Mouse (Mus musculus) CH12.LX (cell line): ENCODE data around the gene Exoc6b. TPM values are rescaled to one million over a fixed set of nuclear protein-coding genes. Genes with fewer than 3 reads are reported as not detected.

Source experiments
- DNase-seq: peaks from one replicate; pipeline ENCODE4 v3.0.0-alpha.2; 2013; ENCODE audit errors: extremely low read depth
- H3K27ac ChIP-seq: 2 replicates; pipeline ENCODE4 v1.5.1; 2012; ENCODE audit warnings: low read depth, mild to moderate bottlenecking, control low read depth, moderate library complexity; ENCODE audit not compliant: insufficient read depth
- H3K27me3 ChIP-seq: replicated peaks from 2 replicates; pipeline ENCODE3; 2012; ENCODE audit warnings: inconsistent platforms
- H3K36me3 ChIP-seq, 2 experiments: replicated peaks in 1 of 2; 2 replicates each; pipeline versions ENCODE3 to v1.6.1; 2012; ENCODE audit warnings: inconsistent platforms in 1 of 2, low read length in 1 of 2, mild to moderate bottlenecking in 1 of 2, mixed read lengths in 1 of 2, moderate library complexity in 1 of 2; ENCODE audit not compliant: control insufficient read depth in 1 of 2, insufficient read depth in 1 of 2
- H3K4me1 ChIP-seq, 2 experiments: 2 replicates each; pipeline ENCODE4 v1.6.1; 2012; ENCODE audit warnings: inconsistent platforms in 1 of 2, moderate library complexity in 1 of 2; ENCODE audit not compliant: insufficient read depth in 2 of 2, control insufficient read depth in 1 of 2
- H3K4me2 ChIP-seq: 2 replicates; pipeline ENCODE4 v1.6.1; 2012; ENCODE audit warnings: low read depth, mild to moderate bottlenecking, control low read depth; ENCODE audit not compliant: poor library complexity, insufficient read depth, severe bottlenecking
- H3K4me3 ChIP-seq, 3 experiments: fragments of 150-350 bp in 1 of 3; sonication (generic) in 1 of 3; replicated peaks in 1 of 3; 2 replicates each; pipeline versions ENCODE3 to v1.5.1; 2011 to 2012; ENCODE audit warnings: low read depth in 2 of 3, low read length in 2 of 3, mild to moderate bottlenecking in 2 of 3, moderate library complexity in 2 of 3, control low read depth in 1 of 3, improper control_type of control experiment in 1 of 3, inconsistent platforms in 1 of 3, mixed read lengths in 1 of 3; ENCODE audit not compliant: poor library complexity in 1 of 3
- H3K79me2 ChIP-seq: replicated peaks from 2 replicates; pipeline ENCODE4 v1.6.1; 2012; ENCODE audit warnings: mild to moderate bottlenecking, moderate library complexity; ENCODE audit not compliant: control insufficient read depth, poor library complexity, insufficient read depth, severe bottlenecking; ENCODE audit errors: extremely low read depth
- H3K9ac ChIP-seq: 2 replicates; pipeline ENCODE4 v1.6.1; 2012; ENCODE audit warnings: low read depth, mild to moderate bottlenecking, control low read depth, moderate library complexity; ENCODE audit not compliant: insufficient read depth
- H3K9me3 ChIP-seq: replicated peaks from 2 replicates; pipeline ENCODE3; 2012; ENCODE audit warnings: low read length, inconsistent platforms, mixed read lengths
- BHLHE40 ChIP-seq: IDR thresholded peaks from 2 replicates; pipeline ENCODE4 v1.6.1; 2011; ENCODE audit warnings: mild to moderate bottlenecking, low read depth, low read length, improper control_type of control experiment
- CHD1 ChIP-seq: IDR thresholded peaks from 2 replicates; pipeline ENCODE4 v1.6.1; 2012; ENCODE audit warnings: low read depth, low read length, improper control_type of control experiment, inconsistent platforms
- CHD2 ChIP-seq: IDR thresholded peaks from 2 replicates; pipeline ENCODE4 v1.6.1; 2011; ENCODE audit warnings: low read length, improper control_type of control experiment
- ELF1 ChIP-seq: IDR thresholded peaks from 2 replicates; pipeline ENCODE4 v1.6.1; 2014; ENCODE audit warnings: low read depth, mild to moderate bottlenecking, inconsistent platforms, low read length, improper control_type of control experiment
- EP300 ChIP-seq: IDR thresholded peaks from 2 replicates; pipeline ENCODE4 v1.6.1; 2011; ENCODE audit warnings: low read length, improper control_type of control experiment
- ETS1 ChIP-seq: conservative IDR thresholded peaks from 2 replicates; pipeline ENCODE4 v1.6.1; 2012; ENCODE audit warnings: low read depth, mild to moderate bottlenecking, inconsistent platforms, low read length, improper control_type of control experiment, moderate library complexity
- IRF4 ChIP-seq: IDR thresholded peaks from 2 replicates; pipeline ENCODE4 v1.6.1; 2014; ENCODE audit warnings: low read depth, mild to moderate bottlenecking, inconsistent platforms, low read length, improper control_type of control experiment
- JUN ChIP-seq: IDR thresholded peaks from 2 replicates; pipeline ENCODE4 v1.6.1; 2011; ENCODE audit warnings: low read depth, mild to moderate bottlenecking, low read length, improper control_type of control experiment, moderate library complexity; ENCODE audit not compliant: insufficient read depth
- JUND ChIP-seq: conservative IDR thresholded peaks from 2 replicates; pipeline ENCODE4 v1.6.1; 2011; ENCODE audit warnings: low read depth, low read length, improper control_type of control experiment
- KAT2A ChIP-seq: IDR thresholded peaks from 2 replicates; pipeline ENCODE4 v1.6.1; 2012; ENCODE audit warnings: low read length, improper control_type of control experiment, inconsistent platforms; ENCODE audit not compliant: insufficient replicate concordance
- MAFK ChIP-seq: IDR thresholded peaks from 2 replicates; pipeline ENCODE4 v1.6.1; 2011; ENCODE audit warnings: low read length, improper control_type of control experiment; ENCODE audit not compliant: insufficient replicate concordance
- MAZ ChIP-seq: IDR thresholded peaks from 2 replicates; pipeline ENCODE4 v1.6.1; 2012; ENCODE audit warnings: low read depth, mild to moderate bottlenecking, inconsistent platforms, low read length, improper control_type of control experiment, moderate library complexity
- MEF2A ChIP-seq: IDR thresholded peaks from 2 replicates; pipeline ENCODE4 v1.6.1; 2014; ENCODE audit warnings: low read depth, mild to moderate bottlenecking, inconsistent platforms, low read length, improper control_type of control experiment, borderline replicate concordance
- PAX5 ChIP-seq: IDR thresholded peaks from 2 replicates; pipeline ENCODE4 v1.6.1; 2012; ENCODE audit warnings: low read length, inconsistent platforms, mixed read lengths
- POLR2AphosphoS2 ChIP-seq: IDR thresholded peaks from 2 replicates; pipeline ENCODE4 v1.6.1; 2011; ENCODE audit warnings: low read depth, low read length, improper control_type of control experiment
- RAD21 ChIP-seq: IDR thresholded peaks from 2 replicates; pipeline ENCODE4 v1.6.1; 2011; ENCODE audit warnings: low read depth, mild to moderate bottlenecking, low read length, improper control_type of control experiment, moderate library complexity
- SIN3A ChIP-seq: IDR thresholded peaks from 2 replicates; pipeline ENCODE4 v1.6.1; 2012; ENCODE audit warnings: low read length, improper control_type of control experiment, inconsistent platforms
- SMC3 ChIP-seq: IDR thresholded peaks from 2 replicates; pipeline ENCODE4 v1.6.1; 2011; ENCODE audit warnings: low read depth, low read length, improper control_type of control experiment
- TBP ChIP-seq: conservative IDR thresholded peaks from 2 replicates; pipeline ENCODE4 v1.6.1; 2011; ENCODE audit warnings: low read depth, low read length, improper control_type of control experiment
- TCF12 ChIP-seq: IDR thresholded peaks from 2 replicates; pipeline ENCODE4 v1.6.1; 2014; ENCODE audit warnings: low read depth, mild to moderate bottlenecking, inconsistent platforms, low read length, improper control_type of control experiment
- USF1 ChIP-seq: IDR thresholded peaks from 2 replicates; pipeline ENCODE4 v1.6.1; 2014; ENCODE audit warnings: low read depth, mild to moderate bottlenecking, inconsistent platforms, low read length, improper control_type of control experiment
- ZC3H11A ChIP-seq: IDR thresholded peaks from 2 replicates; pipeline ENCODE4 v1.6.1; 2012; ENCODE audit warnings: low read depth, mild to moderate bottlenecking, inconsistent platforms, low read length, improper control_type of control experiment
- dilution Hi-C: fragments of 300-500 bp; cut with MboI; formaldehyde crosslinking; loops from 2 replicates; pipeline ENCODE4 v1.14.3; 2020; ENCODE audit warnings: low sequenced_read_pairs; ENCODE audit not compliant: extremely low pct_unique_long_range_greater_than_20kb, extremely low pct_ligation_motif_present
- in situ Hi-C: fragments of 300-500 bp; cut with MboI; formaldehyde crosslinking; loops from 3 replicates; pipeline ENCODE4 v1.14.3; 2019; ENCODE audit warnings: low sequenced_read_pairs, low pct_ligation_motif_present, low pct_unique_long_range_greater_than_20kb, mixed read lengths
- polyA plus RNA-seq: library from polyadenylated mRNA; unstranded; fragments of >175 nt; gene quantifications from 2 replicates; pipeline ENCODE4 v1.2.1, GENCODE M21; 2012; ENCODE audit warnings: low read depth; ENCODE audit not compliant: insufficient read length
- total RNA-seq, 2 experiments: library from RNA; depleted of rRNA; stranded (reverse); fragments of 300-350 nt in 1 of 2; fragments of >200 nt in 1 of 2; gene quantifications; 2 replicates each; pipeline ENCODE4 v1.2.3; 2012 to 2014

Exoc6b gene
- total and polyA plus RNA-seq, 3 experiments, result 1.7 to 5.2 (median 3.5) TPM

DNA sequence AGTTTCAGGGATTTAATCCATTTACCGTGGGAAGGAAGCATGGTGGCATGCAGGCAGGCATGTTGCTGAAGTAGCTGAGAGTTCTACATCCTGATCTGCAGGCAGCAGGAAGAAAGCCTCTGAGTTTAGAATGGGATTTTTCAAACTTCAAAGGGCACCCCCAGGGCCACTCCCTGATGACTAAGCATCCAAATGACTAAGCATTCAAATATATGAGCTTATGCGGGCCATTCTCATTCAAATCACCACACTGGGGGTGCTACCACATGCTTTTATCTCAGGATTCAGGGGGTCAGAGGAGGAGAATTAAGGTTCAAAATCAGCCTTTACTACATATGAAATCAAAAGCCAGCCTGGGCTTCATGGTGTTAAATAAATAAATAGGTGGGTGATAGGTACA, 5.7 kb upstream of the Exoc6b start:
- in situ Hi-C loops, result no loop called here
- DNase-seq, result peak; percentile 71
- H3K9ac ChIP-seq, result no peak overlapping the region

DNA sequence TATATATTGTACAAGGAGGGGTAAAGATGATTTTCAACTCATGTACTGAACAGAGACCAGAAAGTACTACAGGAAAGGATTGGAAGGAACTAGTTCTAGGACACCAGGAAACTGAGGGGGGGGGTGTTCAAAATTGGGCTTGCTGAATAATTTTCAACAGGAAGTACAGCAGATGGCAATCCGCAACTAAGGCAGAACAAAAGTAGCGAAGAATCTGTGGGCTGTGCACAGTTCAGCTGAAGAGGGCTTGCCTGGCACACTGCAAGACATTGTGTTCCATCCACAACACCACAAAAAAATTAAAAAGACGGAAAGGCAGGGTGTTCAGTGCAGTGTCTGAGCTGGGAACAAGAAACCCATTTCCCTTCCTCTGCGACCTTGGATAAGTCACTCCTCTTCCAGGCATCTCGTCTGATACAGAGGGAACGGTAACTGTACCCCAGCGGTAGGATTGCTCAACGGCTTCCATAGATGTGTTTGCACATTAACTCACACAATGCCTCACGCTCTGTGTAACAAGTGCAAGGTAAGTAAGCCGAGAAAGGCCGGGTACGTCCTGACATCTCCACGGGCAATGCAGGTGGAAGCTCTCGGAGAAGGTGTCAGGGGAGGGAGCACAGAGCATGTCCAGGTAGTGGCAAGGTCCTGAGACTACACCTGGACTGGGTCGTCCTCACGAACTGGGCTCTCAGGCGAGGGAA, 841 bp downstream of the Exoc6b start:
- no peaks in the 10 kb centered on the region for H3K9me3 ChIP-seq
- peak overlapping the region; percentile 64 to 95 (median 92) for H3K4me3 ChIP-seq
- DNase-seq, result no peak
- in situ Hi-C loops, result no loop called here
- TF ChIP-seq JUN (no peak), PAX5 (no peak), CHD1 (no peak), SMC3 (no peak), EP300 (no peak), RAD21 (no peak), SIN3A (no peak), ETS1 (no peak), TBP (no peak), USF1 (no peak)
- H3K4me1 ChIP-seq, result peaks cover 0 to 14% of the 10 kb centered on the region in 2 experiments; a peak in 2 of 4 replicates
- H3K27me3 ChIP-seq, result peaks cover 12% of the 10 kb centered on the region
- H3K27ac ChIP-seq, result no peak overlapping the region
- peak overlapping the region; percentile 54 for H3K9ac ChIP-seq
- H3K4me2 ChIP-seq, result peak overlapping the region; percentile 76
- H3K36me3 ChIP-seq, result no peaks in the 10 kb centered on the region
- no peaks in the 10 kb centered on the region for H3K79me2 ChIP-seq
- dilution Hi-C loops, result no loop called here

More for the DNA sequence above, 5.7 kb upstream of the Exoc6b start:
- TF ChIP-seq JUN (peak; percentile 76), BHLHE40 (peak; percentile 38; the same call in 1 of the 2 replicates), EP300 (peak; percentile 65), TCF12 (peak; percentile 17; the same call in 1 of the 2 replicates), JUND (peak; percentile 71), CHD2 (no peak), POLR2AphosphoS2 (no peak), ETS1 (peak; percentile 82), KAT2A (no peak), IRF4 (peak; percentile 88), MAFK (peak; percentile 45; the same call in 1 of the 2 replicates), TBP (0 out of 2 replicates have a peak, but pooled peaks have one; percentile 25), ZC3H11A (no peak), MEF2A (peak; percentile 66), MAZ (0 out of 2 replicates have a peak, but pooled peaks have one; percentile 65), ELF1 (0 out of 2 replicates have a peak, but pooled peaks have one; percentile 16), RAD21 (no peak)
- Histone ChIP-seq H3K4me2 (peak overlapping the region; percentile 58), H3K4me1 (peaks cover 8 to 17% of the 10 kb centered on the region in 2 experiments), H3K4me3 (peak overlapping the region in 1 of 3 experiments; percentile 23), H3K36me3 (no peaks in the 10 kb centered on the region), H3K27me3 (no peaks in the 10 kb centered on the region), H3K27ac (no peak overlapping the region; the same call in 1 of the 2 replicates), H3K9me3 (no peaks in the 10 kb centered on the region), H3K79me2 (no peaks in the 10 kb centered on the region)
- dilution Hi-C loops, result no loop called here
